Mouse (Mus musculus): ENCODE measurements at regions not wholly inside any gene's neighbourhood (a gene's known extent, or its start where the extent isn't known, plus 50 kb on each side); places are given as distances from the start of the nearest gene placed in this dataset.

DNA sequence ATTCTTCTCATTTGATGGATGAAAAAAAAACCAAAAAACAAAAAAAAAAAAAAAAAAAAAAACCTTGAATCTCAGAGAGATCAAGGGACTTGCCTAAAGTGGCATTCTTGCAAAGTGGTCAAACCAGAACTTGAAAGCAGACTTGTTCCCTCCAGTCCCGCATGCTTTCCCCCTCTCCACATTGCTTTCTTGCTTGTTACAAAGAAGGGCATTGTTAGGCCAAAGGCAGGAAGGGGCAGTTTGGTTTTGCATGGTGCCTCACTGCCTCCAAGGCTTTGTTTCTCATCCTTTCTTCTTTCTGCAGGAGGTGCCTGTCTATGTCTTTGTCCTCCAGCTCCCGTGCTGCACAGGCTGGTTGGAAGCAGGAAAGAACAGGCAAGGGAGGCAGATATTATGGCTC lies 356.2 kb upstream of the Tenm4 start:
- TF ChIP-seq POLR2A (IDR thresholded peaks at IDR 0.05; ENCODE audit: insufficient read depth, low read depth, low read length): no peak
- no peak for TF ChIP-seq CTCF (IDR thresholded peaks at IDR 0.05; ENCODE audit: insufficient read depth, low read depth, low read length)

Data from olfactory bulb, adult 2 months (tissue).